18 mouse cellular contexts compared by ENCODE assay signal in the genomic region with DNA sequence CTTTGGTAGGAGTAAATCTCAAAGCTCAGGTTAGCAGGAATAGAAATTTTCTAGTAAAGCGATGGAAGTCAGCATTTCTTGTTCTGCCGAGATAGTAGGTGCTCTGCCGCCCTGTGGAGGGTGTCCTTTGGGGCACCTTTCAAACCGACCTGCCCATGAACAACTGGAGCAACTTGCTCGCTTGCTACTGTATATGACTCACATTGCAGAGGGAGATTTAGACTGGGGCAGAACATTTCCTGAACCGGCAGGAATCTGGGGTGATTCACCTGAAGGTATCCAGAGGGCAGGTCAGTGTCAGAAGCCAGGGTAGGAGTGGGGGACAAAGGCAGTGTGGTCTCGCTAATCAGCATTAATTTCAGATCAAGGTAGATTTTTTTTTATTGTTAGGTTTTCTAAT. TPM values are rescaled to one million over a fixed set of nuclear protein-coding genes. Genes with fewer than 3 reads are reported as not detected.
"Had no signal": no experiment of that assay in that cellular context is flagged by ENCODE, and none has a peak within 500 bp of the region (broad histone marks: within the 10 kb centered on the region; RNA-seq: fewer than 3 reads in every experiment).

A gene (minus strand): TSS at position 167 of the 400 bp plus-strand sequence.

- H3K9me3 ChIP-seq: liver, embryonic 13.5 days; midbrain, embryonic 10.5 days; midbrain, embryonic 15.5 days had no signal

- H3K36me3 ChIP-seq: liver, embryonic 13.5 days; midbrain, embryonic 10.5 days; midbrain, embryonic 15.5 days had no signal

- DNase-seq: kidney, adult 18-20 months; kidney, postnatal 10 days; kidney, postnatal 4 days; left cerebral cortex, postnatal 4 days; liver; liver, embryonic 13.5 days; liver, postnatal 0 days; lung, postnatal 36 days; right cerebral cortex, postnatal 14 days; thymus, adult 2 months; thymus, postnatal 25 days had no signal

- H3K9ac ChIP-seq: liver, embryonic 13.5 days; liver, postnatal 0 days; midbrain, embryonic 15.5 days had no signal

- H3K27ac ChIP-seq: layer of hippocampus, adult 2 months; liver, embryonic 13.5 days; midbrain, embryonic 10.5 days; midbrain, embryonic 15.5 days had no signal

- H3K4me3 ChIP-seq: layer of hippocampus, adult 2 months; liver, embryonic 13.5 days; midbrain, embryonic 10.5 days; midbrain, embryonic 15.5 days had no signal

- ATAC-seq: inflammation-experienced regulatory T-cells, adult 6 months; liver, postnatal 0 days; midbrain, embryonic 15.5 days had no signal

- H3K27me3 ChIP-seq: liver, embryonic 13.5 days; midbrain, embryonic 15.5 days had no signal

- H3K4me1 ChIP-seq: liver, embryonic 13.5 days; midbrain, embryonic 10.5 days; midbrain, embryonic 15.5 days had no signal

- H3K4me2 ChIP-seq: liver, embryonic 13.5 days; midbrain, embryonic 15.5 days had no signal

RNA-seq across cellular contexts. Expression of the gene that starts here (rescaled TPM):
- polyA plus RNA-seq: inflammation-experienced regulatory T-cells, adult 6 months; liver, embryonic 13.5 days; liver, postnatal 0 days; lung, embryonic 16.5 days; spleen, adult 2 months; testis, adult 2 months had no signal
